Mouse (Mus musculus): ENCODE data around the gene Fgfr2.

The Fgfr2 gene

GRCm38 (mm10) chr7:130818813-130819212 is 2304.3 kb downstream of the Fgfr2 start:
- no peaks in the 10 kb centered on the region for H3K27me3 ChIP-seq (ENCODE audit: control insufficient read depth, insufficient read depth, low read length, poor library complexity, severe bottlenecking)
- peak; percentile 38 for DNase-seq (ENCODE audit: low read depth, low spot score)
- H3K36me3 ChIP-seq (ENCODE audit: control insufficient read depth, insufficient read depth, low read length, poor library complexity, severe bottlenecking), result no peaks in the 10 kb centered on the region

GRCm38 (mm10) chr7:130816243-130816642 is 2306.9 kb downstream of the Fgfr2 start:
- no peaks in the 10 kb centered on the region for H3K27me3 ChIP-seq (ENCODE audit: control insufficient read depth, insufficient read depth, low read length, poor library complexity, severe bottlenecking)
- H3K36me3 ChIP-seq (ENCODE audit: control insufficient read depth, insufficient read depth, low read length, poor library complexity, severe bottlenecking), result no peaks in the 10 kb centered on the region
- DNase-seq (ENCODE audit: low read depth, low spot score), result no peak

GRCm38 (mm10) chr7:130815601-130816000 is 2307.5 kb downstream of the Fgfr2 start:
- DNase-seq (ENCODE audit: low read depth, low spot score), result no peak
- Histone ChIP-seq H3K36me3 (ENCODE audit: control insufficient read depth, insufficient read depth, low read length, poor library complexity, severe bottlenecking) (no peaks in the 10 kb centered on the region), H3K27me3 (ENCODE audit: control insufficient read depth, insufficient read depth, low read length, poor library complexity, severe bottlenecking) (no peaks in the 10 kb centered on the region)

GRCm38 (mm10) chr7:130812407-130812806 is 2310.7 kb downstream of the Fgfr2 start:
- Histone ChIP-seq H3K36me3 (ENCODE audit: control insufficient read depth, insufficient read depth, low read length, poor library complexity, severe bottlenecking) (no peaks in the 10 kb centered on the region), H3K27me3 (ENCODE audit: control insufficient read depth, insufficient read depth, low read length, poor library complexity, severe bottlenecking) (no peaks in the 10 kb centered on the region)
- peak; percentile 47 for DNase-seq (ENCODE audit: low read depth, low spot score)

- DNase-seq (ENCODE audit: low read depth, low spot score), result no peak
These were observed 2312.9 kb downstream of the Fgfr2 start for GRCm38 (mm10) chr7:130810238-130810637.

GRCm38 (mm10) chr7:130808694-130809093 is 2314.5 kb downstream of the Fgfr2 start:
- no peak for DNase-seq (ENCODE audit: low read depth, low spot score)
- Histone ChIP-seq H3K27me3 (ENCODE audit: control insufficient read depth, insufficient read depth, low read length, poor library complexity, severe bottlenecking) (no peaks in the 10 kb centered on the region), H3K36me3 (ENCODE audit: control insufficient read depth, insufficient read depth, low read length, poor library complexity, severe bottlenecking) (no peaks in the 10 kb centered on the region)

More at GRCm38 (mm10) chr7:130810238-130810637, 2312.9 kb downstream of the Fgfr2 start:
- Histone ChIP-seq H3K36me3 (ENCODE audit: control insufficient read depth, insufficient read depth, low read length, poor library complexity, severe bottlenecking) (no peaks in the 10 kb centered on the region), H3K27me3 (ENCODE audit: control insufficient read depth, insufficient read depth, low read length, poor library complexity, severe bottlenecking) (no peaks in the 10 kb centered on the region)

- Histone ChIP-seq H3K36me3 (ENCODE audit: control insufficient read depth, insufficient read depth, low read length, poor library complexity, severe bottlenecking) (no peaks in the 10 kb centered on the region), H3K27me3 (ENCODE audit: control insufficient read depth, insufficient read depth, low read length, poor library complexity, severe bottlenecking) (no peaks in the 10 kb centered on the region)
- no peak for DNase-seq (ENCODE audit: low read depth, low spot score)
These were observed 2315.4 kb downstream of the Fgfr2 start for GRCm38 (mm10) chr7:130807749-130808148.

GRCm38 (mm10) chr7:130804991-130805390 is 2318.2 kb downstream of the Fgfr2 start:
- Histone ChIP-seq H3K27me3 (ENCODE audit: control insufficient read depth, insufficient read depth, low read length, poor library complexity, severe bottlenecking) (no peaks in the 10 kb centered on the region), H3K36me3 (ENCODE audit: control insufficient read depth, insufficient read depth, low read length, poor library complexity, severe bottlenecking) (no peaks in the 10 kb centered on the region)
- DNase-seq (ENCODE audit: low read depth, low spot score), result no peak

GRCm38 (mm10) chr7:130803251-130803825 is 2319.8 kb downstream of the Fgfr2 start:
- no peak for DNase-seq (ENCODE audit: low read depth, low spot score)
- no peaks in the 10 kb centered on the region for H3K36me3 ChIP-seq (ENCODE audit: control insufficient read depth, insufficient read depth, low read length, poor library complexity, severe bottlenecking)
- H3K27me3 ChIP-seq (ENCODE audit: control insufficient read depth, insufficient read depth, low read length, poor library complexity, severe bottlenecking), result no peaks in the 10 kb centered on the region

GRCm38 (mm10) chr7:130801811-130802210 is 2321.3 kb downstream of the Fgfr2 start:
- H3K36me3 ChIP-seq (ENCODE audit: control insufficient read depth, insufficient read depth, low read length, poor library complexity, severe bottlenecking), result no peaks in the 10 kb centered on the region
- peak; percentile 32 for DNase-seq (ENCODE audit: low read depth, low spot score)
- no peaks in the 10 kb centered on the region for H3K27me3 ChIP-seq (ENCODE audit: control insufficient read depth, insufficient read depth, low read length, poor library complexity, severe bottlenecking)

- Histone ChIP-seq H3K36me3 (ENCODE audit: control insufficient read depth, insufficient read depth, low read length, poor library complexity, severe bottlenecking) (no peaks in the 10 kb centered on the region), H3K27me3 (ENCODE audit: control insufficient read depth, insufficient read depth, low read length, poor library complexity, severe bottlenecking) (no peaks in the 10 kb centered on the region)
- DNase-seq (ENCODE audit: low read depth, low spot score), result peak; percentile 58
These were observed 2322.5 kb downstream of the Fgfr2 start for GRCm38 (mm10) chr7:130800681-130801080.

- H3K36me3 ChIP-seq (ENCODE audit: control insufficient read depth, insufficient read depth, low read length, poor library complexity, severe bottlenecking), result no peaks in the 10 kb centered on the region
- DNase-seq (ENCODE audit: low read depth, low spot score), result no peak
- H3K27me3 ChIP-seq (ENCODE audit: control insufficient read depth, insufficient read depth, low read length, poor library complexity, severe bottlenecking), result no peaks in the 10 kb centered on the region
These were observed 2323.7 kb downstream of the Fgfr2 start for GRCm38 (mm10) chr7:130799418-130799817.

- DNase-seq (ENCODE audit: low read depth, low spot score), result no peak
These were observed 2325.6 kb downstream of the Fgfr2 start for GRCm38 (mm10) chr7:130797524-130797923.

GRCm38 (mm10) chr7:130796786-130797185 is 2326.4 kb downstream of the Fgfr2 start:
- Histone ChIP-seq H3K36me3 (ENCODE audit: control insufficient read depth, insufficient read depth, low read length, poor library complexity, severe bottlenecking) (no peaks in the 10 kb centered on the region), H3K27me3 (ENCODE audit: control insufficient read depth, insufficient read depth, low read length, poor library complexity, severe bottlenecking) (no peaks in the 10 kb centered on the region)
- peak; percentile 43 for DNase-seq (ENCODE audit: low read depth, low spot score)

More at GRCm38 (mm10) chr7:130797524-130797923, 2325.6 kb downstream of the Fgfr2 start:
- Histone ChIP-seq H3K36me3 (ENCODE audit: control insufficient read depth, insufficient read depth, low read length, poor library complexity, severe bottlenecking) (no peaks in the 10 kb centered on the region), H3K27me3 (ENCODE audit: control insufficient read depth, insufficient read depth, low read length, poor library complexity, severe bottlenecking) (no peaks in the 10 kb centered on the region)

GRCm38 (mm10) chr7:130793671-130794070 is 2329.5 kb downstream of the Fgfr2 start:
- no peaks in the 10 kb centered on the region for H3K27me3 ChIP-seq (ENCODE audit: control insufficient read depth, insufficient read depth, low read length, poor library complexity, severe bottlenecking)
- no peak for DNase-seq (ENCODE audit: low read depth, low spot score)
- no peaks in the 10 kb centered on the region for H3K36me3 ChIP-seq (ENCODE audit: control insufficient read depth, insufficient read depth, low read length, poor library complexity, severe bottlenecking)

- H3K36me3 ChIP-seq (ENCODE audit: control insufficient read depth, insufficient read depth, low read length, poor library complexity, severe bottlenecking), result no peaks in the 10 kb centered on the region
- H3K27me3 ChIP-seq (ENCODE audit: control insufficient read depth, insufficient read depth, low read length, poor library complexity, severe bottlenecking), result no peaks in the 10 kb centered on the region
- peak; percentile 59 for DNase-seq (ENCODE audit: low read depth, low spot score)
These were observed 2333.7 kb downstream of the Fgfr2 start for GRCm38 (mm10) chr7:130789456-130789855.
